Mouse (Mus musculus): ENCODE data around the gene Uggt1. TPM values are rescaled to one million over a fixed set of nuclear protein-coding genes. Genes with fewer than 3 reads are reported as not detected.
A peak's percentile ranks its signal among the peaks of the same experiment; 100 is the strongest.

The Uggt1 gene
- polyA plus RNA-seq, 1 experiment from 2014 or later: 19.6 TPM

- no peaks in the 10 kb centered on the region for H3K9me3 ChIP-seq (replicated peaks; ENCODE audit: control insufficient read depth, low read length)
- no peak overlapping the region for H3K27ac ChIP-seq (ENCODE audit: low read length)
- no peak overlapping the region for H3K9ac ChIP-seq (ENCODE audit: low read depth, low read length)
- H3K4me2 ChIP-seq (ENCODE audit: low read depth, low read length): no peak overlapping the region
- WGBS (ENCODE audit: insufficient replicate concordance): 70% methylated on average over 4 of the region's 4 CpGs
- H3K4me1 ChIP-seq (ENCODE audit: control insufficient read depth, low read depth, low read length): no peaks in the 10 kb centered on the region
- H3K36me3 ChIP-seq (ENCODE audit: control insufficient read depth, insufficient read depth): peaks cover 19% of the 10 kb centered on the region
- H3K27me3 ChIP-seq (ENCODE audit: control insufficient read depth, insufficient read depth, low read depth, low read length): no peaks in the 10 kb centered on the region
- ATAC-seq (ENCODE audit: low read depth): no peak
- no peak overlapping the region for H3K4me3 ChIP-seq (ENCODE audit: low read depth, low read length)
Observed at GRCm38 (mm10) chr1:36109987-36110386, 134.5 kb downstream of the Uggt1 start.

DNA sequence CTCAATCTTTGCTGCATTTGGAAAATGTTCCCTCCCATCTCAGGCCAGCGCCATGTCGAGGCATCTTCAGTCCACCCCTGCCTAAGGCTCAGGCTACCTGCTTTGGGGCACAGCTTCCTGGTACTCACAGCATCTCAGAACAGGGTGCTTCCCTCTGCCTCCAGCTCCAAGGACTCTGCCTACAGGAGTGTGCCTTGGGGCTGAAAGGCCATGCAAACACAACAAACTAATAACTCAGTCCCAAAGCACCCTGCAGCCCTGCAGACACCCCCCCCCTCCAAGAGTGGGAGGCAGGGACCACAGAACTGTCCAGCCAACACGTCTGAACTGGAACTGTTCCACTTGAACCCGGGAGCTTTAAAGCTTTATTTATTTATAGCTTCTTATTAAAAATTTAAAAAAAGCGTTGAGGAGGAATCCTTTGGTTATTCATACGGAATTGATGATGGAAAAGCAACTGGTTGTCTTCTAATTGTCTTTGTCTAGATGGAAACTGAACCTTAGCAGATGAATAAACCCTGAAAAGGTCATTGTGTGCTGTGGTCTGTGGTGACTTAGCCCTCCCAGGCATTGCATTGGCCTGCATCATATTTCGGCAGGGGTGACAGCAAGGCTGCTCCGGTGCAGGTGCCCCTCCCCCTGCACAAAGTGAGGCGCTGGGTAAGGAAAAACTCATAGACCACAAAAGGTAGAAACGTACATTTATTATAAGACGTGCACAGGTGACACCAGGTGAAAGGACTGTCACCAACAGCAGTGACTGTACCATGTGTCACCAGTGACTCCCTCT, 138.4 kb downstream of the Uggt1 start:
- H3K9ac ChIP-seq (ENCODE audit: low read depth, low read length): no peak overlapping the region
- 96% methylated on average over 11 of the region's 11 CpGs for WGBS (ENCODE audit: insufficient replicate concordance)
- no peak overlapping the region for H3K27ac ChIP-seq (ENCODE audit: low read length)
- H3K4me3 ChIP-seq (ENCODE audit: low read depth, low read length): no peak overlapping the region
- H3K4me2 ChIP-seq (ENCODE audit: low read depth, low read length): no peak overlapping the region
- no peaks in the 10 kb centered on the region for H3K27me3 ChIP-seq (ENCODE audit: control insufficient read depth, insufficient read depth, low read depth, low read length)
- H3K4me1 ChIP-seq (ENCODE audit: control insufficient read depth, low read depth, low read length): peaks cover 2% of the 10 kb centered on the region; the same call in 1 of the 2 replicates
- H3K36me3 ChIP-seq (ENCODE audit: control insufficient read depth, insufficient read depth): peaks cover 52% of the 10 kb centered on the region
- no peak for ATAC-seq (ENCODE audit: low read depth)
- H3K9me3 ChIP-seq (replicated peaks; ENCODE audit: control insufficient read depth, low read length): no peaks in the 10 kb centered on the region

GRCm38 (mm10) chr1:36100371-36100770, 144.1 kb downstream of the Uggt1 start:
- 38% methylated on average over 3 of the region's 3 CpGs for WGBS (ENCODE audit: insufficient replicate concordance)
- Histone ChIP-seq H3K27ac (ENCODE audit: low read length) (peak overlapping the region; percentile 56; the same call in 1 of the 2 replicates), H3K36me3 (ENCODE audit: control insufficient read depth, insufficient read depth) (peaks cover 59% of the 10 kb centered on the region), H3K4me3 (ENCODE audit: low read depth, low read length) (no peak overlapping the region), H3K4me1 (ENCODE audit: control insufficient read depth, low read depth, low read length) (peaks cover 50% of the 10 kb centered on the region), H3K4me2 (ENCODE audit: low read depth, low read length) (no peak overlapping the region), H3K9ac (ENCODE audit: low read depth, low read length) (no peak overlapping the region), H3K9me3 (replicated peaks; ENCODE audit: control insufficient read depth, low read length) (no peaks in the 10 kb centered on the region), H3K27me3 (ENCODE audit: control insufficient read depth, insufficient read depth, low read depth, low read length) (no peaks in the 10 kb centered on the region)
- ATAC-seq (ENCODE audit: low read depth): no peak

GRCm38 (mm10) chr1:36098432-36098831, 146.1 kb downstream of the Uggt1 start:
- ATAC-seq (ENCODE audit: low read depth): no peak

GRCm38 (mm10) chr1:36095423-36096272, 148.9 kb downstream of the Uggt1 start:
- Histone ChIP-seq H3K36me3 (ENCODE audit: control insufficient read depth, insufficient read depth) (peaks cover 37% of the 10 kb centered on the region), H3K27me3 (ENCODE audit: control insufficient read depth, insufficient read depth, low read depth, low read length) (no peaks in the 10 kb centered on the region), H3K9me3 (replicated peaks; ENCODE audit: control insufficient read depth, low read length) (no peaks in the 10 kb centered on the region), H3K4me3 (ENCODE audit: low read depth, low read length) (peak overlapping the region; percentile 25), H3K9ac (ENCODE audit: low read depth, low read length) (peak overlapping the region; percentile 71), H3K27ac (ENCODE audit: low read length) (peak overlapping the region; percentile 99), H3K4me2 (ENCODE audit: low read depth, low read length) (peak overlapping the region; percentile 60), H3K4me1 (ENCODE audit: control insufficient read depth, low read depth, low read length) (peaks cover 89% of the 10 kb centered on the region)
- 40% methylated on average over 12 of the region's 12 CpGs for WGBS (ENCODE audit: insufficient replicate concordance)
- ATAC-seq (ENCODE audit: low read depth): peak; percentile 80

More at GRCm38 (mm10) chr1:36098432-36098831, 146.1 kb downstream of the Uggt1 start:
- Histone ChIP-seq H3K36me3 (ENCODE audit: control insufficient read depth, insufficient read depth) (peaks cover 54% of the 10 kb centered on the region), H3K27ac (ENCODE audit: low read length) (peak overlapping the region; percentile 49), H3K9me3 (replicated peaks; ENCODE audit: control insufficient read depth, low read length) (no peaks in the 10 kb centered on the region), H3K4me1 (ENCODE audit: control insufficient read depth, low read depth, low read length) (peaks cover 69% of the 10 kb centered on the region), H3K4me2 (ENCODE audit: low read depth, low read length) (no peak overlapping the region), H3K27me3 (ENCODE audit: control insufficient read depth, insufficient read depth, low read depth, low read length) (no peaks in the 10 kb centered on the region), H3K4me3 (ENCODE audit: low read depth, low read length) (no peak overlapping the region), H3K9ac (ENCODE audit: low read depth, low read length) (no peak overlapping the region)
- WGBS (ENCODE audit: insufficient replicate concordance): 86% methylated on average over 4 of the region's 4 CpGs

- Histone ChIP-seq H3K4me1 (ENCODE audit: control insufficient read depth, low read depth, low read length) (peaks cover 91% of the 10 kb centered on the region), H3K36me3 (ENCODE audit: control insufficient read depth, insufficient read depth) (peaks cover 33% of the 10 kb centered on the region)
Observed at GRCm38 (mm10) chr1:36093741-36094140, 150.8 kb downstream of the Uggt1 start.

DNA sequence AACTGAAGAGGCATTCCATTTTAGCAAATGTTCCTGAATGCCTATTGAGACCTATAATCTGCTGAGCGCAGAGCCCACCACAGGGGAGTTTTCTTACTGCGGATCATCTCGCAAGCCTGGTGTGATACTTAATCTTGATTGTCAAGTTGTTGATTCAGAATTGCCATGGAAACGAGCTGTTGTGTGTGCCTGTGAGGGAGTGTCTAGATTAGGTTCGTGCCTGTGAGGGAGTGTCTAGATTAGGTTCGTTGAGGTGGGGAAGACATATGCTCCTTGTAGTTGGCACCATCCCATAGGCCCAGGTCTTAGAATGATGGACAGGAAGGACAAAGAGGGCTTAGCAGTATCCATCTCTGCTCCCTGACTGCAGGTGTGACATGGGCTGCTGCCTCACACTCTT, 153.3 kb downstream of the Uggt1 start:
- Histone ChIP-seq H3K4me2 (ENCODE audit: low read depth, low read length) (peak overlapping the region; percentile 69), H3K4me1 (ENCODE audit: control insufficient read depth, low read depth, low read length) (peaks cover 92% of the 10 kb centered on the region), H3K9ac (ENCODE audit: low read depth, low read length) (peak overlapping the region; percentile 71), H3K4me3 (ENCODE audit: low read depth, low read length) (peak overlapping the region; percentile 37), H3K36me3 (ENCODE audit: control insufficient read depth, insufficient read depth) (peaks cover 31% of the 10 kb centered on the region), H3K27ac (ENCODE audit: low read length) (peak overlapping the region; percentile 99), H3K9me3 (replicated peaks; ENCODE audit: control insufficient read depth, low read length) (no peaks in the 10 kb centered on the region), H3K27me3 (ENCODE audit: control insufficient read depth, insufficient read depth, low read depth, low read length) (no peaks in the 10 kb centered on the region)
- peak; percentile 81 for ATAC-seq (ENCODE audit: low read depth)
- 14% methylated on average over 6 of the region's 6 CpGs for WGBS (ENCODE audit: insufficient replicate concordance)

More at GRCm38 (mm10) chr1:36093741-36094140, 150.8 kb downstream of the Uggt1 start:
- no peak for ATAC-seq (ENCODE audit: low read depth)
- no peaks in the 10 kb centered on the region for H3K9me3 ChIP-seq (replicated peaks; ENCODE audit: control insufficient read depth, low read length)
- no peak overlapping the region for H3K4me3 ChIP-seq (ENCODE audit: low read depth, low read length)
- no peak overlapping the region for H3K4me2 ChIP-seq (ENCODE audit: low read depth, low read length)
- no peaks in the 10 kb centered on the region for H3K27me3 ChIP-seq (ENCODE audit: control insufficient read depth, insufficient read depth, low read depth, low read length)
- WGBS (ENCODE audit: insufficient replicate concordance): 91% methylated on average over 8 of the region's 8 CpGs
- H3K9ac ChIP-seq (ENCODE audit: low read depth, low read length): peak overlapping the region; percentile 35
- H3K27ac ChIP-seq (ENCODE audit: low read length): peak overlapping the region; percentile 99

GRCm38 (mm10) chr1:36090722-36091110, 153.8 kb downstream of the Uggt1 start:
- H3K4me3 ChIP-seq (ENCODE audit: low read depth, low read length): peak overlapping the region; percentile 37
- H3K4me1 ChIP-seq (ENCODE audit: control insufficient read depth, low read depth, low read length): peaks cover 87% of the 10 kb centered on the region
- peak; percentile 71 for ATAC-seq (ENCODE audit: low read depth)
- peak overlapping the region; percentile 71 for H3K9ac ChIP-seq (ENCODE audit: low read depth, low read length)
- H3K27ac ChIP-seq (ENCODE audit: low read length): peak overlapping the region; percentile 99
- H3K4me2 ChIP-seq (ENCODE audit: low read depth, low read length): peak overlapping the region; percentile 69
- H3K27me3 ChIP-seq (ENCODE audit: control insufficient read depth, insufficient read depth, low read depth, low read length): no peaks in the 10 kb centered on the region
- WGBS (ENCODE audit: insufficient replicate concordance): 38% methylated on average over 4 of the region's 4 CpGs
- H3K9me3 ChIP-seq (replicated peaks; ENCODE audit: control insufficient read depth, low read length): no peaks in the 10 kb centered on the region
- H3K36me3 ChIP-seq (ENCODE audit: control insufficient read depth, insufficient read depth): peaks cover 35% of the 10 kb centered on the region

All from liver, embryonic 16.5 days (tissue).